Mouse (Mus musculus) kidney, postnatal 25 days (tissue): Measurements from ENCODE around the gene Gm17359.

Experiments
- DNase-seq, 2 experiments: peaks; one replicate each; pipeline ENCODE4 v3.0.0; 2021; ENCODE audit warnings: mixed read lengths in 2 of 2

Gm17359 gene

GRCm38 (mm10) chr3:79336044-79336766 lies at the start of gene Gm17359:
Gene Gm17359, plus strand, starts transcription at chr3:79336661.
- no peak for DNase-seq

- DNase-seq: peak; percentile 94 to 98
Observed at GRCm38 (mm10) chr3:79287108-79287576, 49.3 kb upstream of the Gm17359 start.

- DNase-seq: peak; percentile 43 to 80
Observed at GRCm38 (mm10) chr3:79287699-79288458, 48.6 kb upstream of the Gm17359 start.

- DNase-seq: no peak
Observed at GRCm38 (mm10) chr3:79289050-79289449, 47.4 kb upstream of the Gm17359 start.

GRCm38 (mm10) chr3:79293023-79293422 lies 43.4 kb upstream of the Gm17359 start:
- DNase-seq: no peak

- no peak for DNase-seq
Observed at GRCm38 (mm10) chr3:79294701-79295100, 41.8 kb upstream of the Gm17359 start.

- no peak for DNase-seq
Observed at GRCm38 (mm10) chr3:79296049-79296448, 40.4 kb upstream of the Gm17359 start.

GRCm38 (mm10) chr3:79296586-79296985 lies 39.9 kb upstream of the Gm17359 start:
- DNase-seq: no peak

GRCm38 (mm10) chr3:79297281-79297680 lies 39.2 kb upstream of the Gm17359 start:
- no peak for DNase-seq

- no peak for DNase-seq
Observed at GRCm38 (mm10) chr3:79299401-79299800, 37.1 kb upstream of the Gm17359 start.

- no peak for DNase-seq
Observed at GRCm38 (mm10) chr3:79308605-79309004, 27.9 kb upstream of the Gm17359 start.

- no peak for DNase-seq
Observed at GRCm38 (mm10) chr3:79310184-79310583, 26.3 kb upstream of the Gm17359 start.

- DNase-seq: no peak
Observed at GRCm38 (mm10) chr3:79311895-79312294, 24.6 kb upstream of the Gm17359 start.

GRCm38 (mm10) chr3:79314006-79314698 lies 22.3 kb upstream of the Gm17359 start:
- no peak for DNase-seq

- no peak for DNase-seq
Observed at GRCm38 (mm10) chr3:79324697-79325526, 11.5 kb upstream of the Gm17359 start.

GRCm38 (mm10) chr3:79329691-79330315 lies 6.7 kb upstream of the Gm17359 start:
- no peak for DNase-seq

GRCm38 (mm10) chr3:79333051-79333450 lies 3.4 kb upstream of the Gm17359 start:
- DNase-seq: peak; percentile 58 to 76

- DNase-seq: no peak
Observed at GRCm38 (mm10) chr3:79333643-79334200, 2.7 kb upstream of the Gm17359 start.

- no peak for DNase-seq
Observed at GRCm38 (mm10) chr3:79340737-79341136, 4.3 kb downstream of the Gm17359 start.

GRCm38 (mm10) chr3:79342961-79343735 lies 6.7 kb downstream of the Gm17359 start:
- no peak for DNase-seq

GRCm38 (mm10) chr3:79349311-79349710 lies 12.8 kb downstream of the Gm17359 start:
- no peak for DNase-seq
